Mouse (Mus musculus) brown adipose tissue, adult 24 weeks (tissue): ENCODE data around the gene Nfatc4. TPM values are rescaled to one million over a fixed set of nuclear protein-coding genes. Genes with fewer than 3 reads are reported as not detected.
A peak's percentile ranks its signal among the peaks of the same experiment; 100 is the strongest.

Source experiments
- H3K27ac ChIP-seq: fragments of 200-500 bp; replicated peaks from 2 replicates; pipeline ENCODE4 v1.5.1; 2012; ENCODE audit warnings: low read depth, mild to moderate bottlenecking, low read length
- H3K4me1 ChIP-seq: fragments of 200-500 bp; 2 replicates; pipeline ENCODE4 v1.6.1; 2012; ENCODE audit warnings: low read length, mixed read lengths; ENCODE audit not compliant: control insufficient read depth, insufficient read depth, insufficient read length
- H3K4me3 ChIP-seq: fragments of 200-500 bp; 2 replicates; pipeline ENCODE4 v1.5.1; 2012; ENCODE audit warnings: low read depth, mild to moderate bottlenecking, low read length, moderate library complexity; ENCODE audit not compliant: insufficient read depth
- polyA plus RNA-seq: library from polyadenylated mRNA; stranded (reverse); fragments of >200 nt; gene quantifications from 2 replicates; pipeline ENCODE4 v1.2.4, GENCODE M21; 2012; ENCODE audit not compliant: missing spikeins, insufficient read depth, insufficient read length

The Nfatc4 gene
- polyA plus RNA-seq, 1 experiment: 1.5 TPM

DNA sequence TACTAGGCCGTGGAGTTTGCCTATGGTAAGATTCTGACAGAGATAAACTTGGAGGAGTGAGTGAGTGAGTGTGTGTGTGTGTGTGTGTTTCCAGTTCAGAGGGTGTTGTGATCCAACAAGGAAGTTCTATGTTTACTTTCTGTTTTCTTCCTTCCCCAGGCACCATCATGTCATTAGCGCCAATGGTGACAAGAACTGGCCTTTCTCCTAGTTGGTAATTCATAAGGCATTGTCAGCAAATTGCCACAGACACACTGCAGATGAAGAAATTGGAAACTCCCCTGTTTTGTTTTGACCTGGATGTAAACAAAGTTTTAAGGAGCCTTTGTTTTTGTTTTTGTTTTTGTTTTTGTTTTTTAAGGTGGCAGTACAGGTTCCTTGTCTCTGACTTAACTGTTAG is 29.5 kb upstream of the Nfatc4 start:
- Histone ChIP-seq H3K27ac (peak overlapping the region; percentile 9), H3K4me3 (no peak overlapping the region)

DNA sequence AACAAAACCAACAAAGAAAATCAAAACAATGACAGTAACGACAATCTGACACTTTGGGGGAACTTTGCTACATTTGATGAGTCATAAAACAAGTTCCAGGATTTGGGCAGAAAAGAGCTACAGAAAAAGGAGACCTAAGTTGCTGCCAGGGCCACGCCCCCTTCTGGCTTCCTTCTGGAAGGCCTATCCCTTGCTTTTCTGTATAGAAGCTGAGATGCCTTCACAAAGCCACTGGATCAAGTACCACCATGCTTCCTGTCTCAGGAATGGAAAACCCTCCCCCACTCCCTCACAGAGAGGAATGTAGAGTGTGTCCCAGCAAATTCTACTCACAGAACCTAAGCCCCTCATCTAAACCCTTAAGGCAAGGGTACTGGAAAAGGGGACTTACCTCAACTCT is 29.0 kb upstream of the Nfatc4 start:
- H3K4me1 ChIP-seq: peaks cover 7% of the 10 kb centered on the region; the same call in 1 of the 2 replicates
- no peak overlapping the region for H3K4me3 ChIP-seq
- no peak overlapping the region for H3K27ac ChIP-seq

More for the DNA sequence above, 29.5 kb upstream of the Nfatc4 start:
- H3K4me1 ChIP-seq: peaks cover 7% of the 10 kb centered on the region

DNA sequence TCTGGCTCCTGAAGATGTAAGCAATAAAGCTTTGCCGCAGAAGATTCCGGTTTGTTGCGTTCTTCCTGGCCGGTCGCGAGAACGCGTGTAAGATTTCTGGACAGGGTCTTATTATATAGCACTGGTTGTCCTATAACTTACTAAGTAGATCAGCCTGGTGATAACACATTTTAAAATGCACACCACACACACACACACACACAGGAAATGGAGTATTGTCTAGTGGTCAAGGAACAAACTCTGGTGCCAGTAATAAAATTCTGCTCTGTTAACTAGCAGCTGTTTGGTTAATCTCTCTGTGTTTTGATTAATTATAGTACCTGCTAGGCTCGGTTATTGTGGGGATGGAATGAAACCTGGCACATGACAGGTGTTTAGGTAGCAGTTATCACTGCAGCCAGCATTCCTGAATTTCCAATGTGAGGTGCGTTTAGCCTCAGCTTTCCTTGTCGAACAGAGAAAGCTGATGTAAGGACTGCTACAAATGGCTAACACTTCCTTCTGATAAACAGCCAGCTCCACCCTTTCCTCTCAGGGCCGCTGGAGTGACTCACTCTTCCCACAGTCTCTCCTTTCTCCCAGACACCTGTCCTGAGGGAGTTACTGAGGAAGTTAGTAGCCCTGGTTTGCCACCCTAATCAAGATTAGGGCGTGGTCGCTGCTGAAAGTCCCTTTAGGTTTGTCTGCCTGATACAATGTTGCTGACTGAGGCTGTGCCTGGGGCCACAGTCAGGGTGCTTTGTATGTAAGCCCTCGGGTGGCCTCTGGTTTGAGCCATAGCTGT is 27.4 kb upstream of the Nfatc4 start:
- Histone ChIP-seq H3K4me3 (no peak overlapping the region), H3K27ac (peak overlapping the region; percentile 86), H3K4me1 (peaks cover 7% of the 10 kb centered on the region; the same call in 1 of the 2 replicates)

DNA sequence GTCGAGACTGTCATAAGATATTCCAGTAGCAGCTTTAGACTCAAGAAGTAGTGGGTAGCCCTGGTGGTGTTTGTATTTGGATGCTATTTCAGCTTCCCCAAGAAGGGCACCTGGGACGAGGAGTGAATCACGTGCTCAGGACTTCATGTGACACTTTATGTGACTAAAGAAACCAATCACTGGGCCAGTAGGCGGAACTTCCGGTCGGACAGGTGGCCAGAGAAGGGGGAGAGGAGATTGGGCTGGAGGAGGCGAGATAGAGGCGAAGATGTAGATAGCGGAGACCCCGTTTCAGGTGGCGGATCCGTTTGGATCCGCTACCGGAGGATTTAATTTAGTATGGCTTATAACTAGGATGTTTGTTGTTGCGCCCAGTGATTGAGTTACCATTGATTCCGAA is 8.1 kb upstream of the Nfatc4 start:
- peak overlapping the region; percentile 61 for H3K4me3 ChIP-seq
- 0 out of 2 replicates have a peak overlapping the region, but pooled peaks have one; percentile 2 for H3K27ac ChIP-seq
- no peaks in the 10 kb centered on the region for H3K4me1 ChIP-seq

DNA sequence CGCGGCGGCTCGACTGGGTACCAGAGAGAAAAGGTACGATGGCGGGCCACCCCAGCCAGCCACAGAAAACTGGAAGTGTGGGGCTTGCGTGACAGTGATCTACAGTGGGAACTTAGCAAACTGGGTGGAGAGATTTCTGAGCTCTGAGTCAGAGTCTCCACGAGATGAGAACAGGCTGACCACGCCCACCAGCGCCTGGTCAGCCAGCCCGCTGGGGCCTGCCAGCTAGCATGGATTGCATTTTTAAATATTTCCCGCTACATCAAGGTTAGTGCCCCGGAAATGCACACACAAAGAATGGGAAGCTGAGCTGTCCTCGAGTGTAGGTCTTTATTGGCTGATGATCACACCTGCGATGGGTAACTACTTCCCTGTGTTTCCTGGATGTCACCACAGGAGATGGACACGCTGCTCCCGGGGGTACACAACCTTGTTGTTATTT is 7.6 kb upstream of the Nfatc4 start:
- H3K27ac ChIP-seq: 0 out of 2 replicates have a peak overlapping the region, but pooled peaks have one; percentile 2

DNA sequence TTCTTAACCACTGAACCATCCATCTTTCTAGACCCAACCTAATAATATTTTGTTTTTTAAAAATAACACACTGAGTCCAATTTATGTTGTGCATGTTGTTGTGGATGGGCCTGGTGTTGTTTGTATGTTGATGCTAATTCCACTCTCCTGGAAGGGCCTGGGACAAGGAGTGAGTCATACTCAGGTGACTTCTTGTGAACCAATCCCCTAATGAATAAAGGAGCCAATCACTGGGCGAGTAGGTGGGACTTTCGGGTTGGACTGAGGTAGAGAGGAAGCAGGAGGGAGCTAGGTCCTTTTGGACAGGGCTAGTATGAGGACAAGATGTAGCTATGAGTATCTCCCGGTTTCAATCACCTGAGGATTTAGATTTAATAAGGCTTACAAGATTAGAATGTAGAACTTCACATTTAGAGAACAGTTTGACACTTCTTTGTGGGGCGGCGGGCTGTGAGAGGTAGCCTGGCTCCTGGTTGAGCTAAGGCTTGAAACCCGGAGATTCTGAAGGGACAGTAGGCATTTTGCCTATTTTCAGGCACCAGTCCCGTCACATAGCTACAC is 3.0 kb upstream of the Nfatc4 start:
- no peaks in the 10 kb centered on the region for H3K4me1 ChIP-seq

More for the DNA sequence above, 7.6 kb upstream of the Nfatc4 start:
- Histone ChIP-seq H3K4me1 (no peaks in the 10 kb centered on the region), H3K4me3 (peak overlapping the region; percentile 61)

DNA sequence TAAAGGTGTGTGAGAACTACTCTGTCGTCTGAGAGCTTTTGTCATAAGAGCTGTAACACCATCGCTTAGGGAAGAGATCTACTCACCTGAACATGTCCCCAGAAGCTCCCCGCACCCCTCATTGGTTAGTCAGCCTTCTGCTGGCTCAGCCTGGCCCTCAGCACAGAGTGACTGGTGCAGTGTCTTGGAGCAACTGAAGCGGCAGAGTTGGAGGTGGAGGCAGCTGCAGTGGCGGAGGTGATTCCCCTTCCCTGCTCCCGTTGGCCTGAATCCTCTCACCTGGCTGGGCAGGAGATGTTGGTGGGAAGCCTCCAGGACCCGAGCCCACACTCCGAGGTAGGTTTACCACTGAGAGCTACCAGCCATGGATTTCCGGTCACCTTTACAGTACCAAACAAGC is 2.4 kb upstream of the Nfatc4 start:
- no peaks in the 10 kb centered on the region for H3K4me1 ChIP-seq
- no peak overlapping the region for H3K27ac ChIP-seq
- H3K4me3 ChIP-seq: no peak overlapping the region

More for the DNA sequence above, 3.0 kb upstream of the Nfatc4 start:
- H3K27ac ChIP-seq: no peak overlapping the region
- H3K4me3 ChIP-seq: no peak overlapping the region

DNA sequence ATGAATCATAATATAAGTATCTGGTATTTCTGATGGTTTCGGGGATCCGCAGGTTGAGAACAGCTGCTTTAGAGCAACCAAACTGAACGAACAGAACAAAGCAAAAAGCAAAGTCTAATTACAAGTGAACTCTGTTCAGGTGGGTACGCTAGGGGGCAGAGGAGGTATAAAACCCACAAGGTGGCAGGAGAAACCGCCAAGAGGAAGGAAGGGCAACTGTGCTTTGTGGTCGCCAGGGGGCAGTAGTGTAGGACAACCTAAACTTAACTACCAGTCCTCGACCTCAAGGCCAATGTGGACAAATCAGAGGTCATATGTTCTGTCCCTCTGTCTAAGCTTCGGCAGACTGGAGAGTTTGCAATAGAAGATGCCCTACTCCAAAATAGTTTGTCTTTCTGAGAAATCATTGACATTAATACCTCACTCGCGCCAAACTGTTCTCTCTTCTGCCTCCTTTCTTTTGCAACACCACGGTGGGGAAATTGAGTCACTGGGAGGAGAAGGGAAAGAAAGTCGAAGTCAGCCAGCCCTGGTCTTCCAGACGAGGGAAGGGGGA is 431 bp upstream of the Nfatc4 start:
- peak overlapping the region; percentile 21 for H3K27ac ChIP-seq
- H3K4me1 ChIP-seq: no peaks in the 10 kb centered on the region
- H3K4me3 ChIP-seq: peak overlapping the region; percentile 55

DNA sequence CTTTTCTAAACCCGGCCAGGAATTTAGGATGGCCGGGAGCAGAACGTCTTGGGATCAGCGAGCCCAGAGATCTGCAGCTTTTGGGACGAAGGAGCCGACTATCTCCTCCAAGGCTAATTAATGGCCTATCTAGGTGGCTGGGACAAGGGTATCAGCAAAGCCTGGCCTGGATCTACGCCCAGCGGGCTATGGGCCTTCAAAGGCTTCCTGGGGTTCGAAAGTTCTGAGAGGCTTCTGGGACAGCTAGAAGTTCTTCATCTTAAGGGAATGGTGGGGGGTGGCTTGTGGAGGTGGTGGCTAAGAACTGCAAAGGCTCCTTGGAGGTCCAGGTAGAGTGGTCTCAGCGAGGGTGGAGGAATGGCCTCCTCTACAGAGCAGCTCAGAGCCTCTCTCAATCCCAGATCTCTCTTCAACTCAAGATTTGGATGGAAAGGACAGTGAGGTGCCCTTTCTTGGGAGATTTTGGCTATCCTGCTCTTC is 1.1 kb downstream of the Nfatc4 start:
- Histone ChIP-seq H3K27ac (peak overlapping the region; percentile 61), H3K4me3 (peak overlapping the region; percentile 55)

DNA sequence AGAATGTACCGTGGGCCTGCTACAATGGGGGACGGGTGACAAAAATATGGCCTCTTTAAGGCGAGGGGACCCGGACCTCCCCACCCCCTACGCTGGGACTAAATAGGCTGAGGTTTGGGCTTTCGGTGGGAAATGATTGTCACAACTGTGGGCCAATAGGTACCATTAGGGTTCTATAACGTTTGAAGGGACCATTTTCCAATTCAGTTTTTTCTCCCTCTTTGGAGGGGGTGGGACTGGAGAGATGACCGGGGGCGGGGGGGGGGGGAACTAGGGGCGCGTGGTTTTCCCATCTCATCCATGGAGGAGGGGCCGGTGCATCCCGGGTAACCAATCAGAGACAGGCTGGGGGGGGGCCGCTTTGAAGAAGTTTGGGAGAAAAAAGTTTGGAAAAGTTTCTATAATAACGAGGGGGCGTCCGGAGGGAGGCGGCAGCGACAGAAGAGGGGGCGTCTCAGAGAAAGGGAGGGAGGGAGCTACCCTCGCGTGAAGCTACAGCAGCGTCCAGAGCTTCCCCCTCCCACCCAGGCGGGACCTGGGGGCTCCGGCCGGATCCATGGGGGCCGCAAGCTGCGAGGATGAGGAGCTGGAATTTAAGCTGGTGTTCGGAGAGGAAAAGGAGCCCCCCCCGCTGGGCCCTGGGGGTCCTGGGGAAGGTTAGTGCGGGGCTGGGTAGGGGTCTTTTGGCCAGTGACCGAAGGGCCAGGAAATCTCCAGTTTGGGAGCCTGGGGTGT is 1.7 kb downstream of the Nfatc4 start:
- Histone ChIP-seq H3K27ac (peak overlapping the region; percentile 61), H3K4me1 (no peaks in the 10 kb centered on the region), H3K4me3 (peak overlapping the region; percentile 62)

More for the DNA sequence above, 1.1 kb downstream of the Nfatc4 start:
- H3K4me1 ChIP-seq: no peaks in the 10 kb centered on the region

DNA sequence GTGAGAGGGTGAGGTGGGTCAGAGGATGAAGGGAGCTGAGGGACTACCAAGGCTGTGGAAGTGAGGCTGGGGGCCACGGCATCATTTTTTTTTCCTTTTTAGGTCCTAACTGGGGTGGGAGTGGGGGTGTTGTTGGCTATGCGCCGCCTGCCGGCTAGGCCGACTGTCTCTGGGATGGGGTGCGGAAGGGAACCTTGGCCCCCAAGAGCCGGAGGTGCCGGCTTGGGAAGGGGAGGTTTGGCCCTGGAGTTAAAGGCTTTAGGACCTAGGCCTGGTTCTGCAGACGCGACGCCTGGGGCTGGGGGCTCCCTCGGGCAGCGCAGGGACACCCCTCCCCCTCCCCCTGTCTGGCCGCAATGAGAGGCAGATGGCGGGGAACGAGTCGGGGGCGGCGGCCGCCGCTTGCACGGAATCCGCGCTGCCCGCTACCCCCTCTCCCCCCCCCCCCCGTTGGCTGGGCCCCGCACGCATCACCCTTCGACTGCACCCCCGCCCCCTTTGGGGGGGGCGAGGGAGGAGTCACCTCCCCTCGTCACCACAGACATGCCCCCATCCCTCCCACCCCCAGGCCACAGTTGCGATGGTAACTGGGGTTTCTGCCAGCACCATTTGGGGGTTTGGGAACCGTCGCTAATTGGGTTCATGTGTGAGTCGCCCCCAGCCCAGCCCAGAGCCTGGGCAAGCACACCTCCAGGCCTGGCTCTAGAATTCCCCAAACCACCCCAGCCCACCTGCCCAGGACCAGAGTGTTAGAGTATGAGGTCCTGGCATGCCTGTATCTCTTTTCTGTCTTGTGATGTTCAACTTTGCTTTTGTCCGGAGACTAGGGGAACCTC is 2.5 kb downstream of the Nfatc4 start:
- H3K27ac ChIP-seq: peak overlapping the region; percentile 56
- peak overlapping the region; percentile 62 for H3K4me3 ChIP-seq
- no peaks in the 10 kb centered on the region for H3K4me1 ChIP-seq

DNA sequence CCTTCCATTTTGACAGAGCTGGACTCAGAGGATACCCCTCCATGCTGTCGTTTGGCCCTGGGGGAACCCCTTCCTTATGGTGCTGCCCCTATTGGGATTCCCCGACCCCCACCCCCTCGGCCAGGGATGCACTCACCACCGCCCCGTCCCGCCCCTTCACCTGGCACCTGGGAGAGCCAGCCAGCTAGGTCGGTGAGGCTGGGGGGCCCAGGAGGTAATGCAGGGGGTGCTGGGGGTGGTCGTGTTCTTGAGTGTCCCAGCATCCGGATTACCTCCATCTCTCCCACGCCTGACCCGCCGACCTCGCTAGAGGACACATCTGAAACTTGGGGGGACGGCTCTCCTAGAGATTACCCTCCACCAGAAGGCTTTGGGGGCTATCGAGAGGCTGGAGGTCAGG is 3.2 kb downstream of the Nfatc4 start:
- H3K27ac ChIP-seq: peak overlapping the region; percentile 30; the same call in 1 of the 2 replicates
- no peaks in the 10 kb centered on the region for H3K4me1 ChIP-seq
- peak overlapping the region; percentile 40 for H3K4me3 ChIP-seq

DNA sequence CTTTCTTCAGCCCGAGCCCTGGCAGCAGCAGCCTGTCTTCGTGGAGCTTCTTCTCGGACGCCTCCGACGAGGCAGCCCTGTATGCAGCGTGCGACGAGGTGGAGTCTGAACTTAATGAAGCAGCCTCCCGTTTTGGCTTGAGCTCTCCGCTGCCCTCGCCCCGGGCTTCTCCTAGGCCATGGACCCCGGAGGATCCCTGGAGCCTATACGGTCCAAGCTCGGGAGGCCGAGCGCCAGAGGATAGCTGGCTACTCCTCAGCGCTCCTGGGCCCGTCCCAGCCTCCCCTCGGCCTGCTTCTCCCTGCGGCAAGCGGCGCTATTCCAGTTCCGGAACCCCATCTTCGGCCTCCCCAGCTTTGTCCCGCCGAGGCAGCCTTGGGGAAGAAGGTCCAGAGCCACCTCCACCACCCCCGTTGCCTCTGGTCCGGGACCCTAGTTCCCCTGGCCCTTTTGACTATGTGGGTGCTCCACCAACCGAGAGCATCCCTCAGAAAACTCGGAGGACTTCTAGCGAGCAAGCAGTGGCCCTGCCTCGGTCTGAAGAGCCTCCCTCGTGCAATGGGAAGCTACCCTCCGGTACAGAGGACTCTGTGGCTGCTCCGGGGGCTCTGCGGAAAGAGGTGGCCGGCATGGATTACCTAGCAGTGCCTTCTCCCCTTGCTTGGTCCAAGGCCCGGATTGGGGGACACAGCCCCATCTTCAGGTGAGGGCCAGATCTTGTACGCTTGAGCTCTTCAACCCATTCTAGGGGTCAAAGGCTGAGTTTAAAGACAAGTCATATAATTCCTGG is 3.8 kb downstream of the Nfatc4 start:
- Histone ChIP-seq H3K4me1 (no peaks in the 10 kb centered on the region), H3K27ac (peak overlapping the region; percentile 30; the same call in 1 of the 2 replicates), H3K4me3 (peak overlapping the region; percentile 40)
